Mouse (Mus musculus): Measurements from ENCODE around the gene March10. TPM values are rescaled to one million over a fixed set of nuclear protein-coding genes. Genes with fewer than 3 reads are reported as not detected.

Gene March10
- polyA plus RNA-seq (2015; fragmentation: Nextera tagmentation; extraction: Ambion mirVana): 0.12 and 0.13 TPM in 2 replicates

DNA sequence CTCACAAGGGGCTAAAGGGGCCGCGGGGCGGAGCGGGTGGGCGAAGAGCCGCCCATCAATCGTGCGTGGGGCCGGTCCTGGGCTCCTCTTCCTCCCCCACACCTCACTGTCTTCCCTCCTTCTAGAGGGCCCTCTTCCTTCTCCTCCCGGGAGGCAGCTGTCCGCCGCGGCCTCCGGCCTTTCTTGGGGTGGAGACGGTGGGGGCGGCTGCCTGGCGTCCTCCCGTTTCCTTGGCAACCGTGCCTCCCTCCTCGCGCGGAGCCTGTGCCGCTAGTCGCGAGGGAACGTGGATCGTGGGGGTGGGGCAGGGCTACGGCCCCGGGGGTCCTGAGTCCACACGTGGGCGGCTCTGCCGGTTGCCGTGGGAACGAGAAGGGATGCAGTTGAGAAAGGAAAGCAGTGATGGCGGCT is at the start of gene March10:
Gene March10 (minus strand): TSS at position 239 of the 411 bp plus-strand sequence.
- Histone ChIP-seq H3K9me3 (ENCODE audit: low read length) (no peaks in the 10 kb centered on the region), H3K4me2 (replicated peaks; ENCODE audit: low read depth, low read length) (peak within 1 kb of the TSS; percentile 96), H3K4me1 (ENCODE audit: insufficient read depth, low read length) (peaks cover 22% of the 10 kb centered on the region), H3K4me3 (ENCODE audit: low read length) (peak within 1 kb of the TSS; percentile 55), H3K27me3 (ENCODE audit: insufficient read depth, low read length) (peaks cover 6% of the 10 kb centered on the region; the same call in 1 of the 2 replicates), H3K36me3 (ENCODE audit: insufficient read depth, low read length) (no peaks in the 10 kb centered on the region), H3K9ac (replicated peaks; ENCODE audit: low read length) (peak within 1 kb of the TSS; percentile 64), H3K27ac (ENCODE audit: low read length) (no peak within 1 kb of the TSS)
- peak; percentile 31; the same call in 1 of the 2 replicates for ATAC-seq (ENCODE audit: low FRiP score, low TSS enrichment)
- under 1% methylated on average over 35 of the region's 35 CpGs for WGBS

DNA sequence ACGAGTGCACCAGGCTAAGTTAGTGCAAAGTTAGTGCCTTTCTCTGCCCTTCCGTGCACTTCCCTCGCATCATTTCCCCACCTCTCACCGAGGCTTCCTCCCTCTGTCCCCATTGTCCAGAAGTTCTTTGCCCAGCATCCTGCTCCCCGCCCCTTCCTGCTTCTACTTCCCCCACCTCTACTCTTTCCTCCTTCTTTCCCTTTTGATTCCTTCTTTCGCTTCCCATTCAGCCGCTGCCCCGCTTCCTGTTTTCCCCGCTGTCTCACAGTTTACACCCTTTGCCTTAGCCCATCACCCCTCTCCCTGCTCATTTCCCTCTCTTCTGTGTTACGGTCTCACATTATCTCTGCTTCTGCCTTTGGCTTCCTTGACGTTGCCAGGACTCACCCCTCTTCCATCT is 49.8 kb upstream of the March10 start:
- H3K27ac ChIP-seq (ENCODE audit: low read length): no peak overlapping the region
- 80% methylated on average over 11 of the region's 11 CpGs for WGBS
- H3K9ac ChIP-seq (replicated peaks; ENCODE audit: low read length): no peak overlapping the region
- peaks cover 23% of the 10 kb centered on the region for H3K4me1 ChIP-seq (ENCODE audit: insufficient read depth, low read length)
- no peaks in the 10 kb centered on the region for H3K9me3 ChIP-seq (ENCODE audit: low read length)
- no peaks in the 10 kb centered on the region for H3K36me3 ChIP-seq (ENCODE audit: insufficient read depth, low read length)
- no peaks in the 10 kb centered on the region for H3K27me3 ChIP-seq (ENCODE audit: insufficient read depth, low read length)
- ATAC-seq (ENCODE audit: low FRiP score, low TSS enrichment): no peak
- no peak overlapping the region for H3K4me3 ChIP-seq (ENCODE audit: low read length)
- no peak overlapping the region for H3K4me2 ChIP-seq (replicated peaks; ENCODE audit: low read depth, low read length)

DNA sequence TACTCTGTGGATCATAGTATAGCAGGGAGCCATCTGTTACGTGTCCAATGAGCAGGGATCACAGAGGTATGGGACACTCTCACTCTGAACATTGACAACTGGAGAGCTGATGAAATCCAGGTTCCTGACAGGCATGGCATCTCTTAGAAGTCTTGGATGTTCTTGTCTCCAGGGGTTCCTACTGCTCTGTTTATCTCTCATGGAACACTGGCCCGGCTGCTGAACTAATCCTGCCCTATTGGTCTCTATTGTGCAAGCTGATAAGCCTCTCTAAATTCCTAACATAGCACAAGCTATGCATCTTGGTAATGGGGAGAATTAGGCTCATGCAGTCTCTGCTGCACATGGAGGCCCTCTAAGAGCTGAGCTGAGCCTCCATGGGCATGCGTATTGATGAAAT is 48.5 kb upstream of the March10 start:
- Histone ChIP-seq H3K36me3 (ENCODE audit: insufficient read depth, low read length) (no peaks in the 10 kb centered on the region), H3K9ac (replicated peaks; ENCODE audit: low read length) (no peak overlapping the region), H3K4me3 (ENCODE audit: low read length) (no peak overlapping the region), H3K4me2 (replicated peaks; ENCODE audit: low read depth, low read length) (no peak overlapping the region), H3K9me3 (ENCODE audit: low read length) (no peaks in the 10 kb centered on the region), H3K27ac (ENCODE audit: low read length) (no peak overlapping the region), H3K27me3 (ENCODE audit: insufficient read depth, low read length) (no peaks in the 10 kb centered on the region), H3K4me1 (ENCODE audit: insufficient read depth, low read length) (peaks cover 16% of the 10 kb centered on the region)
- 81% methylated on average over 3 of the region's 3 CpGs for WGBS
- no peak for ATAC-seq (ENCODE audit: low FRiP score, low TSS enrichment)

DNA sequence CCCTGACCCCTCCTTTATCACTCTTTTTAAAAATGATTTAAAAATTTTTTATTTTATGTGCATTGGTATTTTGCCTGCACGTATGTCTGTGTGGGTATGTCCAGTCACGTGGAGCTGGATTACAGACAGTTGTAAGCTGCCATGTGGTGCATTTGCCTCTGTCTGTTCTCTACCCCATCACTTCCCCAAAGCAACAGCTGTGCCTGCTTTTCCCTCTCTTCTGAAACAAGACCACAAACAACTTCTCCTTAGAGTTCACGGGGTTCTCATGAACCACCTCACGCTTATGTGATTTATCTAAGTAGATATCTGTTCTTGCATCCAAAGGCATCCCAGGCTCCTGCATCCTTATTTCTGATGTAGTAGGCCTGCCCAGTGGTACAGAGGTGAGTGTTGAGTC is 45.8 kb upstream of the March10 start:
- no peak overlapping the region for H3K9ac ChIP-seq (replicated peaks; ENCODE audit: low read length)
- no peak overlapping the region for H3K4me2 ChIP-seq (replicated peaks; ENCODE audit: low read depth, low read length)
- no peaks in the 10 kb centered on the region for H3K9me3 ChIP-seq (ENCODE audit: low read length)
- H3K4me3 ChIP-seq (ENCODE audit: low read length): no peak overlapping the region
- 83% methylated on average over 4 of the region's 4 CpGs for WGBS
- no peaks in the 10 kb centered on the region for H3K27me3 ChIP-seq (ENCODE audit: insufficient read depth, low read length)
- peaks cover 7% of the 10 kb centered on the region; the same call in 1 of the 2 replicates for H3K4me1 ChIP-seq (ENCODE audit: insufficient read depth, low read length)
- H3K36me3 ChIP-seq (ENCODE audit: insufficient read depth, low read length): no peaks in the 10 kb centered on the region
- no peak for ATAC-seq (ENCODE audit: low FRiP score, low TSS enrichment)
- no peak overlapping the region for H3K27ac ChIP-seq (ENCODE audit: low read length)

DNA sequence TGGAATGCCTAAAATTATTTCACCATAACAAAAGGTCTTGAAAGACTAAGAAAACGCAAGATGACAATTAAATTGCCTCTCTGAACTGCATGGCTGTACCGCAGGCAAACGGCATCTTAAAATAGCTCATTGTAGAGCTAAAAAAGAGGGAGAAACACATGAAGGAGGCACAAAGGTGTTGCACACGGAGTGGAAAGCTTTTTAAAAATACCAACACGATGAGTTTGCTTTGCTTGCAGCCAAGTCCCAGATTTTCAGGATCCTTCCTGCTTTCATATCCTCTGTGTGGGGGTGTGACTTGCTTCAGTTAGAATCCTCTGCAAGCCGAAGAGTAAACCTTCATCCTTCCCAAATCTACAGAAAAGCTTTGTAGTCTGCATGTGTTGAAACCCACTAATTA is 41.0 kb upstream of the March10 start:
- Histone ChIP-seq H3K36me3 (ENCODE audit: insufficient read depth, low read length) (no peaks in the 10 kb centered on the region), H3K27ac (ENCODE audit: low read length) (no peak overlapping the region), H3K9me3 (ENCODE audit: low read length) (no peaks in the 10 kb centered on the region), H3K9ac (replicated peaks; ENCODE audit: low read length) (no peak overlapping the region), H3K4me1 (ENCODE audit: insufficient read depth, low read length) (peaks cover 12% of the 10 kb centered on the region; the same call in 1 of the 2 replicates), H3K27me3 (ENCODE audit: insufficient read depth, low read length) (no peaks in the 10 kb centered on the region), H3K4me3 (ENCODE audit: low read length) (no peak overlapping the region), H3K4me2 (replicated peaks; ENCODE audit: low read depth, low read length) (no peak overlapping the region)
- 64% methylated on average over 6 of the region's 6 CpGs for WGBS
- no peak for ATAC-seq (ENCODE audit: low FRiP score, low TSS enrichment)

DNA sequence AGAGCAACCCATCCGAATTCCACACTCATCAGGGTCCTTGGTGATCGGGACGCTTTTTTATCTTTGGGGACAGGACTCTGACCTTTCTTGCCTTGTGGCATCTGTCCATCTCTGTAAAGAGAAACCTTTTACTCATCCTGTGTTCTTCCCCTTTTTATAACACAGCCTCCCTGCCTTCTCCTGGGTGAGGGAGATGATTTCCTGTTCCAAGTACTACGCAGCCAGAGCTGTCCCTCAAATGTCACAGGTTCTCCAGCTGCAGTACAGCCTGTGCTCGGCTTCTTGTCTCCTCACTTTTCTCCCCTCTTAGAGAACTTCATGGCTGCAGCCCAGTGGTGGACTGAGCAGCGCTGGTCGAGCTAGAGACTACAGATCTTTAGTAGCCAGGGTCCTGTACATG is 40.1 kb upstream of the March10 start:
- H3K4me3 ChIP-seq (ENCODE audit: low read length): no peak overlapping the region
- H3K27me3 ChIP-seq (ENCODE audit: insufficient read depth, low read length): no peaks in the 10 kb centered on the region
- H3K4me1 ChIP-seq (ENCODE audit: insufficient read depth, low read length): peaks cover 12% of the 10 kb centered on the region; the same call in 1 of the 2 replicates
- H3K27ac ChIP-seq (ENCODE audit: low read length): no peak overlapping the region
- no peak overlapping the region for H3K9ac ChIP-seq (replicated peaks; ENCODE audit: low read length)
- no peak for ATAC-seq (ENCODE audit: low FRiP score, low TSS enrichment)
- H3K36me3 ChIP-seq (ENCODE audit: insufficient read depth, low read length): no peaks in the 10 kb centered on the region
- no peaks in the 10 kb centered on the region for H3K9me3 ChIP-seq (ENCODE audit: low read length)
- WGBS: 50% methylated on average over 7 of the region's 7 CpGs
- no peak overlapping the region for H3K4me2 ChIP-seq (replicated peaks; ENCODE audit: low read depth, low read length)

DNA sequence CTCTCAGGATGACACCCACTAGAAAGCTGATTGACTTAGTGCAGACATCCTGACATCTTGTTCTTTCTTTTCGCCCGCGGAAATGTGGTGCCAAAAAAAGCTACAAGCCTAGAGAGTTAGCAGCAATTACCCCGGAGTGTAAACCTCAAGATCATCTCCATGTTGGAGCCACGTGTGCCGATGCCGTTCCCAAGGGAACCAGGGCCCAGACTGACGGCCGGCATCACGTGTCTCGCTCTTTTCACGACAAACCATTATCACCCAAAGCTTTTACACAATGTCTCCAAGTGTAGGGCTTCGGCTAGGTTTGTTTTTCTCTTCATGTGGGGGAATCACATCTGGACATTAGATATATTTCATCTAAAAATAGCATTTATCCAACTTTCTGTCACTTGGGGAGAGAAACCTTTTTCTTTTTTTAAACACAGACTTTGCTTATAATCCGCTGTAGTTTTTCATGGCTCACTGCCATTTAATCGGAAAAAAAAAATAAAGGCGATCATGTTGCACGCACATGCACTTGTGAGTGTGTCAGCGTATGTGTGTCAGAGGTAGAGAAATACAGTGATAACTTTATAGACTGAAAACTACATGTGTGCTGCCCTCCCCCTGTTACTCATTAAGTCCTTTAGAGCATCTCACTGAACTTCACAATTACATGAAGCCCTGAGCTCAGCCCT is 39.2 kb upstream of the March10 start:
- 60% methylated on average over 18 of the region's 18 CpGs for WGBS
- Histone ChIP-seq H3K27me3 (ENCODE audit: insufficient read depth, low read length) (no peaks in the 10 kb centered on the region), H3K4me3 (ENCODE audit: low read length) (no peak overlapping the region), H3K4me2 (replicated peaks; ENCODE audit: low read depth, low read length) (0 out of 2 replicates have a peak overlapping the region, but pooled peaks have one; percentile 9), H3K36me3 (ENCODE audit: insufficient read depth, low read length) (no peaks in the 10 kb centered on the region), H3K4me1 (ENCODE audit: insufficient read depth, low read length) (peaks cover 12% of the 10 kb centered on the region; the same call in 1 of the 2 replicates), H3K9me3 (ENCODE audit: low read length) (no peaks in the 10 kb centered on the region), H3K27ac (ENCODE audit: low read length) (no peak overlapping the region), H3K9ac (replicated peaks; ENCODE audit: low read length) (no peak overlapping the region)
- no peak for ATAC-seq (ENCODE audit: low FRiP score, low TSS enrichment)

DNA sequence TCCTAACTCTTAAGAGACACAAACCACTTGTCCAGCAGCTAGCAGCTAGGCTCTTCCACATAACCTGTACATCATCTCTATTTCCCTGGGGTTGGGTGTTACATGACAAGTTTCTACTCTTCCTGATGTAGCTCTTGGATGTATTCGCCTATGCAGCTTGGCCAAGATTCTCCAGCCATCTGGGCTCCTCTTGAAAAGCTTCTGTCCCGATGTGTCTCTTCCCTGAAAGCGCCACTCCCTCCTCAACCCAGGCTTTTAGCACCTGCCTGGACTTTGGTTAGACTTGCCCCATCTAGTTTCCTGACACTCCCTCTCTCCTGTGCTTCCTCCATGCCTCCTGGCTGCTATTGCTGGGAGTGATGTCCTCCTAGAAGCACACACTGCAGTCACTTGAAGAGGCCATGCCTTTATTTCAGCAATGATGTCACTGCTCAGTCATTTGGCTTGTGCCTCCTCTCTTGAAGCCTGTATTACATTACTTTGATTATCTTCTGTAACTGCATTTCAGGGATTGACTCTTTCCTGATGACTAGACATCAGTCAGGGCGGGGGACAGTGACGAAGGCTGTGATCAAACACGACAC is 38.3 kb upstream of the March10 start:
- H3K27me3 ChIP-seq (ENCODE audit: insufficient read depth, low read length): no peaks in the 10 kb centered on the region
- H3K4me3 ChIP-seq (ENCODE audit: low read length): no peak overlapping the region
- H3K4me2 ChIP-seq (replicated peaks; ENCODE audit: low read depth, low read length): no peak overlapping the region
- 76% methylated on average over 6 of the region's 6 CpGs for WGBS
- H3K9me3 ChIP-seq (ENCODE audit: low read length): no peaks in the 10 kb centered on the region
- peaks cover 12% of the 10 kb centered on the region; the same call in 1 of the 2 replicates for H3K4me1 ChIP-seq (ENCODE audit: insufficient read depth, low read length)
- no peak overlapping the region for H3K27ac ChIP-seq (ENCODE audit: low read length)
- H3K36me3 ChIP-seq (ENCODE audit: insufficient read depth, low read length): no peaks in the 10 kb centered on the region
- H3K9ac ChIP-seq (replicated peaks; ENCODE audit: low read length): no peak overlapping the region
- no peak for ATAC-seq (ENCODE audit: low FRiP score, low TSS enrichment)

DNA sequence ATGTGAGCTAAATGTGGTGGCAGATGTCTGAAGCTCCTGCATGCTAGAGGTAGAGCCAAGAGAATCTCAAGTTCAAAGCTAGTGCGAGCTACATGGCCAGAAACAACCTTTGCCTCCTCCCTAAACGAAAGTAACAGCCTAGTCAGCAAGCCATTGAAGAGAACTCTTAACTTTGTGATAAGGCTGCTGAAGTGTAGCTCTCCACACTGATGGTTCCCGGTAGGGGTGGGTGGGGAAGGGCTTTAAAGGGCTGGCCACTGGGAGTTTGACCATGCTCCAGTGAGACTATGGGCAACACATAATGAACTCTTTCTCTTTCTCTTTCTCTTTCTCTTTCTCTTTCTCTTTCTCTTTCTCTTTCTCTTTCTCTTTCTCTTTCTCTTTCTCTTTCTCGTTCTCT is 35.9 kb upstream of the March10 start:
- Histone ChIP-seq H3K4me3 (ENCODE audit: low read length) (no peak overlapping the region), H3K4me2 (replicated peaks; ENCODE audit: low read depth, low read length) (no peak overlapping the region), H3K9me3 (ENCODE audit: low read length) (no peaks in the 10 kb centered on the region), H3K27ac (ENCODE audit: low read length) (no peak overlapping the region), H3K36me3 (ENCODE audit: insufficient read depth, low read length) (no peaks in the 10 kb centered on the region), H3K27me3 (ENCODE audit: insufficient read depth, low read length) (no peaks in the 10 kb centered on the region), H3K4me1 (ENCODE audit: insufficient read depth, low read length) (peaks cover 12% of the 10 kb centered on the region; the same call in 1 of the 2 replicates), H3K9ac (replicated peaks; ENCODE audit: low read length) (no peak overlapping the region)
- ATAC-seq (ENCODE audit: low FRiP score, low TSS enrichment): no peak
- 83% methylated on average over 4 of the region's 4 CpGs for WGBS

DNA sequence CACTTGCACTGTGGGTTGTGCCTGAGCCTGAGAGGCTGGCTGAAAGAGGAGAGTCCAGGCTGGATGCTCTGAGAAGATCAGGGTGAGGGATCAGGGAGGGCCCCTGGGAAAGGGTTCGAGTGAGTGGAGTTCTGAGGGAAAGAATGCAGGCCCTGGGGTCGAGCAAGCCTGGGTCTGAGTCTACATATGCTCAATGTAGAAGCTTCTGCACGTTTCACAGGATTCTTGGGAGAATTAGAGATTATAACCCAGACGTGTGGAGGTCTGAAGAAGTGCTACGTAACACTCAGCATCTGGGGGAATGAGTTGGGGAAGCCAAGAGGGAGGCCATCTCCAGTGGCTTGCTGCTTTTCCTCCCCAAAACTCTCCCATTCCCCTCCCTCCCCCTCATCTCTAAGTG is 34.4 kb upstream of the March10 start:
- H3K36me3 ChIP-seq (ENCODE audit: insufficient read depth, low read length): no peaks in the 10 kb centered on the region
- H3K27me3 ChIP-seq (ENCODE audit: insufficient read depth, low read length): no peaks in the 10 kb centered on the region
- H3K4me2 ChIP-seq (replicated peaks; ENCODE audit: low read depth, low read length): no peak overlapping the region
- no peak overlapping the region for H3K4me3 ChIP-seq (ENCODE audit: low read length)
- 67% methylated on average over 5 of the region's 5 CpGs for WGBS
- H3K4me1 ChIP-seq (ENCODE audit: insufficient read depth, low read length): peaks cover 9% of the 10 kb centered on the region; the same call in 1 of the 2 replicates
- no peaks in the 10 kb centered on the region for H3K9me3 ChIP-seq (ENCODE audit: low read length)
- H3K9ac ChIP-seq (replicated peaks; ENCODE audit: low read length): no peak overlapping the region
- no peak overlapping the region for H3K27ac ChIP-seq (ENCODE audit: low read length)
- ATAC-seq (ENCODE audit: low FRiP score, low TSS enrichment): no peak

Data from kidney, embryonic 16.5 days (tissue).